Mouse (Mus musculus): ENCODE measurements around the gene Gpc6.

The Gpc6 gene

DNA sequence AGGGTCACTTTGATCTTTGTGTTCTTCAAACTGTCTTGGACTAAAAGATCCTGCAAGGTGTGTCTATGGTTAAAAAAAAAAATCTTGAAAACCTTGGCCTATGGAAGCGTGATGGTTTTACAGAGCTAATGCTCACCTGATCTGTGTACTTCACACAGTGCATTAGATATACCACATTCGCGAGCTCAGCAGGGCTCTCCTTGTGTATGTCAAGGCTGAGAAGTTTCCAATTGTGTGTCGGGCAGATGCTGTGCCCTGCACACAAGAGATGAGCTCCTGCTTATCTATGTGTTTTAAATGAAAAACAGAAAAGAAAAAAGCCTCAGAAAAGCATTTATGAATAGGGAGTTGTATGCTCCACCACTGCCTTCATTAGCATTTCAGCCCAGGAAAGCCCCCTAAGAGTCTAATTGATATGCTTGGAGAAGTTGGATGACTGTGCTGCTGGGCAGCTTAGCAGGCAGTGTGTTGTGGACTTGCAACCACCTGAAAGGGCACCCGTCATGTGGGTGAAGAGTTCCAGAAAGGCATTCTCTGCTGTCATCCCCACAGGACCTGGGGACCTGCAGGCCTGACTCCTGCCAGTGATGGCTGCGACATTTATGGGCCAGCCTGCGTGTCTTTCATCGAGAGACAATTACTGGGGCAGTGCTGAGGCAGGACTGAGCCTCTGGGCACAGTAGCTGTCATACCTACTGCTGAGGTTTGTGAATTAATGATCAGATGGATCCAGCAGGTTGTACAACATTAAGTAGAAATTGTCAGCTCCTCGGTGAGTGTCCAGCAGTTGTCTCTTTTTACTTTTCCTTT is 436.2 kb downstream of the Gpc6 start:
- in situ Hi-C loops (cut with MboI, MseI), result no loop called here

DNA sequence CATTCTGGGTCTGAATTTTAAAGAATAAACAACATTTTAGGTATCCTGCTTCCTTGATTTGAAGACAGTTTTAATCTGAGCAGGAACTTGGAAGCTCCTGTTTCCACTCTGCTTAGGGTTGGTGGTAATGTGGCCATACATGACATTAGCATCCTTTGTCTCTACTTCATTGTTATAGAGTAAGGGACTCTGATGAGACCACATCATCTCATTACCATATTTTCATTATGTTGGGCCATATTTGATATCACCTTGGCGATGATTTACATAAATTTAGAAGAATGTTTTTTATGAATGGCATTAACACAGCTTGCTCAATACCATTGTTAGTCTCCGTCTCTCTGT is 436.8 kb downstream of the Gpc6 start:
- in situ Hi-C loops (cut with MboI, MseI), result no loop called here

DNA sequence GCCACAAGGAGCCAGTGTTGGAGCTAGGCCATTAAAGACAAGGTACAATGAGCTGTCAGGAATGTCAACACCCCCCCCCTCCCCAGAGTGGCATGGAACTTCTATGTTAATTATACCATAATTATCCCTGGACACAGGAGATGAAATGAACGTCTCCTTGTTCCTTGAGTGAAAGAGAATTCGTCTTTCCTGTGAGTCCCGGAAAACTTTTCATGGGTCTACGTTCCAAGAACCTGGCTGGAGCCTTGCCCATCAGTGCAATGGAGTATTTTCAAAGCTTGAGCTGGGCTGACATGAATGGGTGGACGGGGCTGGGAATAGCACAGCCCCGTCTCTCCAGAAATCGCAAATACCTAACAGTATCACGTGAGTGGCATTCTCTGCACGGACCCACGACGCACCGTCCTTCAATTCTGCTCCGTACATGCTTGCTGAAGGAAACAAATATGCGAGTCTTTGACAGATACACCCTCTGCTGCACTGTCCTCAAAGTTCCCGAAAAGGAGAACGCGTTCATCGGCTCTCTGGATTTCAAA is 444.3 kb downstream of the Gpc6 start:
- in situ Hi-C loops (cut with MboI, MseI), result no loop called here

- in situ Hi-C loops (cut with MboI, MseI), result no loop called here
These were observed 451.8 kb downstream of the Gpc6 start for GRCm38 (mm10) chr14:117376822-117377376.

GRCm38 (mm10) chr14:117379979-117380378 is 454.9 kb downstream of the Gpc6 start:
- in situ Hi-C loops (cut with MboI, MseI), result no loop called here

DNA sequence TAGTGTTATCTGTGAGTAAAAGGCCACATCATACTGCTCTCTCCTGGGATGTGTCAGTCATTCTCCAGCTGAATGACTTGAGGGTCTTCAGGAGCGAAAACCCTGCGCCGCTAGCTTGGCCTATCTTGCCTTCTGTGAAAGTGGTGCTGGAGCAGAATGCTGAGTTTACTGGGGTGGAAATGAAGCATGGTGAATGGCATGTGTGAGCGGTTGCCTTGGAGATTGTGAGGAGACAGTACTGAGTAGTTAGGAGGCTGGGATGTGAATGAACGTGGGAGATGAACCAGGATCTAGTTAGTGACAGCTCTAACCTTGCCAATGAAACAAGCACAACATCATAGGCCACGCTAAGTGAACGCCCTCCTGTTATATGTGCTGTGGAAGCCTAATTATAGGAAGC is 458.1 kb downstream of the Gpc6 start:
- in situ Hi-C loops (cut with MboI, MseI), result no loop called here

- in situ Hi-C loops (cut with MboI, MseI), result no loop called here
These were observed 459.1 kb downstream of the Gpc6 start for GRCm38 (mm10) chr14:117384096-117384770.

- in situ Hi-C loops (cut with MboI, MseI), result no loop called here
These were observed 460.7 kb downstream of the Gpc6 start for GRCm38 (mm10) chr14:117385731-117386270.

GRCm38 (mm10) chr14:117390794-117391320 is 465.7 kb downstream of the Gpc6 start:
- in situ Hi-C loops (cut with MboI, MseI), result no loop called here

DNA sequence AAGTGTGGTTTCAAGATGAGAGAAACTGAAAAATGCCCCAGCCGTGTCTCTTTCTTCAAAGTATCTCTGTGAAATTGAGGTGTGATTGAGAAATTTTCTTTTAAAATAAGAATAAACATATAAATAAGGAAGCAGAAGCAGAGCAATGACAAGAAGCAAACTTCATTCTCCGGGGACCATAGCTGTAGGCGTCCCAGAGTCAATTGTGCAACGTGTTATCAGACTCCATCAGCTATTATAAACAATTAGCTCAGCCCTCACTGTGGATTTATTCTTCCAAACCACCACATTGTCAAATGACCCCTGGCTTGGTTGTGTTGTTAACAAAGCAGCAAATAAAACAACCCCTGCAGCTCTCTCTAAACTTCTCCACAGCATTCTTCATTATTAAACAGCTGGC is 466.3 kb downstream of the Gpc6 start:
- in situ Hi-C loops (cut with MboI, MseI), result no loop called here

- in situ Hi-C loops (cut with MboI, MseI), result no loop called here
These were observed 472.1 kb downstream of the Gpc6 start for GRCm38 (mm10) chr14:117397165-117397564.

DNA sequence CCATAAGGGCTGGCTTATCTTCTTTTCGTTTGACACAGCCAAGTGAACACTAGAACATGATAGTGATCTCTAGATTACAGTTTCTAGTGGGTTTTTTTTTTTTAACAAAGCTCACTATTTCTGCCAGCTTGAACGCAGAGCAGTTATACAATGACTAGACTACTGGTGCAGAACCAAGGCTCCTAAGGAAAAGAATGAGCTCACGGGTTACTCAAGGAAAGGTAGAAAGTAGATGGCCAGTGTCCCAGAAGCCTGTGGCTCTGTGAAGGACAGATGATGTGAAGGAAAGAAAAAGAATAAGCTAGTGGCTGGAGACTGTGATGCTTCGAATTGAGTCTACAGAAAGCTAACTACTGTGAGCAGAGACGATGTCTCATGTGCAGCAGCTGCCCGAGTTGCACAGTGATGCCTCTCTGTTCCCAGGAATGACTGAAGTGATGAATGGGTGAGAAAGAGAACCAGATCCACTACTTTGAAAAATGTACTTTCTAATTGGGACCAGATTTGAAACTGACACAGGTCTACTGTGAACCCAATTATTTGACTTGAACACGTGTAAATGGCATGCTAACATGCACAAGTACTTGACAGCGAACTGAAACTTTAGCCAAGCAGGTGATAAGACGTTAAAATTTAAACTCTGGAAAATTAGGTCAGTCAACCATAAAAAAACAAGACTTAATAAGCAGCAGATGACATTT is 482.9 kb downstream of the Gpc6 start:
- in situ Hi-C loops (cut with MboI, MseI), result no loop called here

- in situ Hi-C loops (cut with MboI, MseI), result no loop called here
These were observed 483.4 kb downstream of the Gpc6 start for GRCm38 (mm10) chr14:117408525-117408835.

DNA sequence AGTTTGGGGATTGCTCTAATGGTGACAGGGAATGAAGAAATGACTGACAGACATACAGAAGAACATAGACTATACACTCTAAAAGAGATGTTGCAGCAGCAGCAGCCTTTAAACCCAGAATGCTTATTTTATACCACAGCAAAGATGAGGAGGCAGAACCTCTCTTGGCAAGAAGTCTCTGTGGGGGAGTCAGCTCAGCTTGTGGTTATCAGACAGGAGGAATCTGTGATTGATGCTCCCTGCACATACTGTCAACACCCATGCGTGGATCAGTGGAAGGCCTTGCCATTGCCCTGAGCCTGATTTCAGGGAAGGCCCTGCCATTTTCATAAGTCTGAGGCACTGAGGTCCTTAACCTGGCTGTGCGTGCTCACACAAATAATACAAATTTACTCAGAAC is 484.7 kb downstream of the Gpc6 start:
- in situ Hi-C loops (cut with MboI, MseI), result no loop called here

GRCm38 (mm10) chr14:117410511-117410910 is 485.4 kb downstream of the Gpc6 start:
- in situ Hi-C loops (cut with MboI, MseI), result no loop called here

DNA sequence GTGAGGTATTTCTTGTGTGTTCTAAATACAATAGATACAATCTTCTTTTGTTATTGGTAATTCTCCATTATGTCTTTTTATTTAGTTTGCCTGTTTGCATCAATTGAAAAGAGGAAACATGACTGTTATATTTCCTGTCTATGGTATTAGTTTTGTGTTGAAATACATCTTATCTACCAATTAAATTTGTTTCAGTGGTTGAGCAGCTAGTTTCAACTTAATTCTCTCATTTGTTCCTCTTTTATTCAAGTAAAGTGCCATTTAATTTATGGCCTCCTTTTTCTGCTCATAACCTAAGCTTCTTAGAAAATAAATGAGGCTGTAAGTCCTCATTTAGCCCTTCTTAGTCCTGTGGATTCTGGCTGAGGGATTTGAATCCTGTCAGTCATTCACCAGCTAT is 489.9 kb downstream of the Gpc6 start:
- in situ Hi-C loops (cut with MboI, MseI), result no loop called here

DNA sequence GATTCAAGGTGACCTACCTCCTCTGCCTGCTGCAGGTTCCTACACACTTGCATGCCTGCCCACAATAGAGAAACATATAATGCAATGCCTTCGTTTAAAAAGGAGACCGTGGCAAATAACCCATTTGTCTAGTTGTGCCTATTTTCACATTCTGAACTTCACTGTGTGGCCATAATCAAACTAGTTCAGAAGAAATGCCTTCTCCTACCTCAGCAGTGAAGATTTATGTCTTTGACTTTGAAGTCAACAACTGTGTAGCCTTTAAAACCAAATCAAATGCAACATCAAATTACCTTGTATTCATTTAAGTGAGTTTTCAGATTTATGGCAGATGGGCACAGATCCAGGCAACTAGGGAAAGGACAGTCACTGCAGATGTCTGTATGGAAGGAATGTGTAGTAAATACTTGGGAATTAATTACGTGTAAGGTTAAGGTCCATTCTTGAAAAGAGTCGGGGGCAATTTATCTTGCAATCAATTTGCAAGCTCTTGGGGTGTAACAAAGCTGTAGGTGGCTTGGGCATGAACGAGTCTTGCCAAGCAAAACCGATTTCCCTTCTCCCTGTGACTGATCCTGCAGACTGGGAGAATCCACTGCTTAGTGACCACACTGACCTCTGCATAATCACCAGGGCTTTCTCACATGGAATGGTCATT is 494.6 kb downstream of the Gpc6 start:
- in situ Hi-C loops (cut with MboI, MseI), result loop anchor here in 1 of 2 experiments (10.0 kb wide), 1 partner anchor 375 kb away; no protein-coding TSS in a partner anchor

DNA sequence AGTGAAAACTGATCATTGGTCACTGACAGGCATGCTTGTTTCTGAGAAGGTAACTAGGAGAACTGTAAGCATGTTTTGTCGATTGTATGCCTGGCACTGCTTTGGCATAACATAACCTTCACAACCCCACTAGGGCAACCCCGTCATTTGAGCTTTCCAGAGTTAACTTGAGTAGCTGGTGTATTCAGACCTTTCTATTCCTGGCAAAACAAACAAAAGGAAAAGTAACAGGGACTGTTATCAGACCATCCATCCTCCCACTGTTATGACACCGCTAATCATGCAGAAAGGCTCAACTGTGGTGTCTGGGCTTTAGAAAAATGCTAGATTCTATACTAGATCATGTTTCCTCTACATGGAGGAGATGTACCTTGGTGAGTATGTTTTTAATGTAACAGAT is 496.1 kb downstream of the Gpc6 start:
- in situ Hi-C loops (cut with MboI, MseI), result loop anchor here in 1 of 2 experiments (10.0 kb wide), 1 partner anchor 374 kb away; no protein-coding TSS in a partner anchor

- in situ Hi-C loops (cut with MboI, MseI), result loop anchor here in 1 of 2 experiments (10.0 kb wide), 1 partner anchor 369 kb away; no protein-coding TSS in a partner anchor
These were observed 501.0 kb downstream of the Gpc6 start for GRCm38 (mm10) chr14:117426116-117426515.

GRCm38 (mm10) chr14:117427776-117428175 is 502.7 kb downstream of the Gpc6 start:
- in situ Hi-C loops (cut with MboI, MseI), result loop anchor here in 1 of 2 experiments (10.0 kb wide), 1 partner anchor 367 kb away; no protein-coding TSS in a partner anchor

- in situ Hi-C loops (cut with MboI, MseI), result no loop called here
These were observed 510.6 kb downstream of the Gpc6 start for GRCm38 (mm10) chr14:117435739-117436138.
